Mouse (Mus musculus) gastrocnemius, adult 8-10 months (tissue): Measurements from ENCODE around the gene 1110004F10Rik. TPM values are rescaled to one million over a fixed set of nuclear protein-coding genes. Genes with fewer than 3 reads are reported as not detected.
"Not testable (repeated sequence)": the region's sequence is repeated elsewhere in the genome, so short reads cannot be mapped to it uniquely, and the experiment has no call there.

Source experiments
- DNase-seq, 2 experiments: peaks; one replicate each; pipeline ENCODE4 v3.0.0; 2022; ENCODE audit warnings: low spot score in 2 of 2
- total RNA-seq, 4 experiments: library from RNA; stranded (reverse); gene quantifications; 2 replicates each; pipeline ENCODE4 v1.2.4; 2022

Gene 1110004F10Rik
- total RNA-seq: 10 to 100 TPM; 36.4 to 49.9 (median 40.9) TPM

GRCm38 (mm10) chr7:116039196-116039537 lies at the start of gene 1110004F10Rik:
1110004F10Rik (plus strand) TSS chr7:116039397.
- no peak for DNase-seq

GRCm38 (mm10) chr7:116002726-116003125 lies 36.5 kb upstream of the 1110004F10Rik start:
- DNase-seq: peak in 1 of 2 experiments; percentile 26

- peak in 1 of 2 experiments; percentile 17 for DNase-seq
These were observed 9.2 kb upstream of the 1110004F10Rik start for GRCm38 (mm10) chr7:116029991-116030390.

DNA sequence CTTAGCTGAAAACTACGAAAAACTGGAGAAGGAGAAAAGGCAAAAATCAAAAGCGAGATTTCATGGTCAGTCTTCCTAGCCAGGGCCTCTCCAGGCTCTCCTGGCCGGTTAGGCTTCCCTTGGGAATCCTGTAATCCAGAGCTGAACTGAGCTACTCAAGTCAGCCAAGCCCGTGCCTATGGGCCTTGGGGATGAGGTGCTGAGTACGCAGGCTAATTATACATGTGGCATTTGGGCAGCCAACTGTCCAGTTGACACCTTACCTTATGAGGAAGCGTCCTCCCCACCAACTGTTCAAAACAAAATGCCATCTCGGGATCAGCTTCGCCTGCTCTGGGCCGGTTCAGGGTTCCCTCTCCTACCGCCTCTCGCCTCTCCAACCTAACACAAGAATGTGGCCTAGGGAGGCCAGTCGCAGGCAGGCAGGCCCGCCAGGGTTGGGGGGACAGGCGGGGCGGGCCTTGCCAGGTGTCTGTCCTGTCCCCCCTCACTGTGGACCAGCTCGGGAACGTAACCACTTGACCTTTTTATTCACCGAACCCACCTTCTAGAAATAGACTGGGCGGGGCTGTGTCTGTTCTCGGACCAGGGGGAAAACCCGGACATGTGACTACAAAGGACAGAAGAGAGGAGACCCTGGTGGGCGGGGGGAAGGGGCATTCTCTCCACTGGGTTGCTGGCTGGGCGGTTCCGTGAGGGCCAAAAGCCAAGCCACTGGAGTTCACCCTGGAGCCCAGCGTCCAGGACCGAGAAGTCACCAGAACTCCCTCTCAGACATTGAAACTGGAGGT lies 8.4 kb upstream of the 1110004F10Rik start:
- DNase-seq: peak; percentile 73 to 78

GRCm38 (mm10) chr7:116031388-116031717 lies 7.8 kb upstream of the 1110004F10Rik start:
- DNase-seq: no peak

DNA sequence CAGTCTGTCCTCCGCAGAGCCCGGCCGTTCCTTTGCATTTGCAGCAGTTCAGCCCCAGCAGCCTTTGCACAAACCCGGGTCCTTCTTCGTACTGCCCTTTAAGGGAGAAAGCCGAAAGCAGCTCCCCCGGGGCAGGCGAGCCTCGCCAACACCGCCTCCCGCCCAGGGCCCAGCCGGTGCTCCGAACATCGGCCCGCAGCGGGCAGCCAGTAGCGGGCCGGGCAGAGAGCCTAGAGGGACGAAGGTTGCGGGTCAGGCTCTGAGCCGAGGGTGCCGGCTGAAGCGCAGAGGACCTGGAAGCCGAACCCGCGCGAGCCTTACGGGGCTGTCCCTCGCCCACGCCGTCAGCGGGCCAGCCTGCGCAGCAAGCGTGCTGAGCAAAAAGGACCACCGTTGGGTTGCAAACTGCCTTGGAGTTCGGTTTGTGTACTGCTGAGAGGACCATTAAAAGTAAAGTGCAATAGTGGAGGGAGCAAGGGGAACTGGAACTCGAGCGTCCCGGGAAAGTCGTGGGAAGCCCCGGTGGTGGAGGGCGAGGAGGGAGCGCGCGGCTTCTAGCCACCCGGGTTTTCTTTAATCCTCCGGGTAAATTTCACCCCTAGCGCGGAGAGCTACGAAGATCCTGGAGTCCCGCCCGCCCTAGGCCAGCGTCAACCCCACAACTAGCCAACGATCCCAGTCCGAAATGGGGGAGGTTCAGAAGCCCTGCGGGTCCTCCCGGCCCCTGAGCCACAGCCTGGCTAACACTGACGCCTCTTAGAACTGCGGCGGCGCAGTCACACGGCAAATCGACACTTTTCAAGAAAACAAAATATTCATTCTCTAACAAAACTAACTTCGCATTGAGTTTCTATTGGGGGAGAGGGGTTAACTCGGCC lies 7.2 kb upstream of the 1110004F10Rik start:
- DNase-seq: peak; percentile 60 to 71

- peak; percentile 62 to 65 for DNase-seq
These were observed 6.4 kb upstream of the 1110004F10Rik start for GRCm38 (mm10) chr7:116032596-116033307.

DNA sequence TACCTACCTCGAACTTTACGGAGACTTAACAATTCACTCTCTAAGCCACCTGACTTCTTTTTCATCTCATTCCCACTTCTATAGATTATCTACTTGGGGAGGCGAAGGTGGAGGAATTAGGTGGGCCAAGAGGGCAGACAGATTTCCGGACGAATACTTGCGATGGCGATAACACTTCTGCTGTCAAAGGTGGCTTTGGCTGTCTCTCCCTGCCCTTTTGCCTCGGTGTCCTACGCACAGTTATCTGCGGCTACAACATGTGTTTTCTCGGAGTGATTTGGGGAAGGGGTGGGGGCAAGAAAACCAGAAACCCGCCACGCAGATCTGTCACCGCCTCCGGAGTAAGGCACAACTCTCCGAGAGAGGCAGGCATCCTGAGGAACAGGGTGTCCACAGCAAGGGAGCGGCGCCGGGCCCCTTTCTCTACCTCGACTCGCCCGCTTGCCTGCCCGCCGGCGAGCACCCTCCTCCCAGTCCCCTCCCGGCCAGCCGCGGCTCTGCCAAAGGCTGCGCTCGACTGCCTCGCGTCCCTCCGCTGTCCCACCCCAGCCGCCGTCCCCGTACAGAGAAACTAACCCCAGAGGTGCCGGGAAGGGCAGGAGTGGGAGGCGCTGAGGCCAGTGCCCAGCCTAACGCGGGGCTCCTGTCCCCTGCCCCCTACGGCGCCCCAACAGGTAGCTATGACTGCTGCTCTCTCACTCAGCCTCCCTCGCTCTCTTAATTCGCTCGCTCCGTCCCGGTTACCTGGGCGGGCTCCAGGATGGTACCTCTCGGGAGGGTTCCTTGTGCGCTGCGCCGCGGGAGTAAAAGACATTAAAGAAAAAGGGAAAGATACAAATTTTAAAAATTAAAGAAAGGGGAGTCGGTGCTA lies 5.6 kb upstream of the 1110004F10Rik start:
- DNase-seq: peak; percentile 70 to 80

DNA sequence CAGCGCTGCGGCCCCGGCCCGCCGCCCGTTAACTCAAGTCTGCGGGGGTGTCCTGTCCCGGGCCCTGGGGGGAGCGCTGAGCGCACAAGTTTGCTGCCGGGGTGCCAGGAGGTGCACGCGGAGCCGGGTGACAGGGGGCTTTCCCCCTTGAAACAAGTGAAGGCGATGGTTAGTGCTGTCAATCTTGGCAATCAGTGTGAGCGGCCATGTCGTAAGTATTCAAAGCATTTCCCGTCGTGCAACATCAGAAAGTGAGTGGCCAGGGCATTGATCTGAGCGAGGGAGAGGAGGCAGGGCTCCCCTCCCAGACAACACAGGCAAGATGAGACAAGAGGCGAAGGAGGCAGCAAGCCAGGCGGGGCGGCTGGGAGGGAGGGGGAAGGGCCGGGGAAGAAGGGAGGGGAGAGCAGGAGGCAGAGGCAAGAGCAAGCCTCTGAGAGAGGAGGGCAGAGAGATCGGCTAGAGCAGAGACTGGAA lies 4.9 kb upstream of the 1110004F10Rik start:
- DNase-seq: peak; percentile 26 to 58

- DNase-seq: no peak
These were observed 3.7 kb upstream of the 1110004F10Rik start for GRCm38 (mm10) chr7:116035504-116035903.

GRCm38 (mm10) chr7:116036591-116037555 lies 2.3 kb upstream of the 1110004F10Rik start:
- no peak for DNase-seq

DNA sequence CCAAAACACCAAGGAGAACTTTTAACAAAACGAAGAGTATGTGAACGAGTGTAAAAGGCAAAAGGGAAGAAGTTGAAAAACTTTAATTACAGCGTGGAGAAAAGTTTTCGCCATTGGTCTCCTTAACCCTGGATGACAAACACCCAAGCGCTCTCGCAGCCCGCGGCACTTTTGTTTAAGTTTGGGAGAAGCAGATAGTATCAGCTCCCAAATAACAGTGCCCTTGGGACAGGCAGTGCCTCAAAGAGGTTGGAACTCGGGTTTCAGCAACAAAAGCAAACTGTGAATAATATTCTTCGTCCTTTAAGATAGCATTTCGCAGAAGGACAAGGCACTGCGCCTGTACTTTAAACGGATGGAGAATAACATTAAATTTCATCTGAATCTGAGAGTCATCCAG lies 1.2 kb upstream of the 1110004F10Rik start:
- DNase-seq: no peak

GRCm38 (mm10) chr7:116038511-116038910 lies 686 bp upstream of the 1110004F10Rik start, which contains the start of gene Sox6:
Sox6 (minus strand) TSS chr7:116038796.
- DNase-seq: no peak

GRCm38 (mm10) chr7:116039538-116040466 lies 605 bp downstream of the 1110004F10Rik start:
- DNase-seq: peak; percentile 78 to 83

- DNase-seq: no peak
These were observed 1.3 kb downstream of the 1110004F10Rik start for GRCm38 (mm10) chr7:116040470-116041019.

GRCm38 (mm10) chr7:116060739-116061138 lies 21.5 kb downstream of the 1110004F10Rik start:
- DNase-seq: no peak

DNA sequence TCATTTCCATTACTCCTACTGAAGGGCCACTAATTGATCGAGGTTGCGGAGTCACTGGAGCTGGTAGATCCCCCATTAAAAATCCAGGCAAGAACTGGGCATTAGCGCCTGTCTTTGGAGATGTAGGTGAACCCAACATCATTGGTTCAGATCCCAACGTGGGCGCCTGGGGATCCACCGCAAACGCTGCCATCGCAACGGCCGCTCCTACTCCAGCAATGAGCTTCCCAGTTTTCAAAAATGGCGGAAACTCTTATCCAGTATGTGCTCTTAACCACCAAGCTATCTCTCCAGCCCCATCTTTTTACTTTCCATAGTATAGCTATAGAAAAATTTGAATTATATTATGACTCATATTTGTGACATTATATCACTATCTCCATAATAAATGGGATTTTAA lies 45.2 kb downstream of the 1110004F10Rik start, which contains the start of gene Gm4353:
Gene Gm4353 (minus strand): TSS at position 270 of the 400 bp plus-strand sequence.
- not testable (repeated sequence) for DNase-seq
